Mouse (Mus musculus) liver, adult 2 months (tissue): ENCODE measurements around the gene Desi1.

Source experiments
- CTCF ChIP-seq: fragments of 200-500 bp; IDR thresholded peaks from 2 replicates; pipeline ENCODE4 v1.5.1; 2011; ENCODE audit warnings: low read depth, low read length, control low read depth
- POLR2A ChIP-seq: fragments of 200-500 bp; IDR thresholded peaks from 2 replicates; pipeline ENCODE4 v1.6.1; 2011; ENCODE audit warnings: low read length, control low read depth; ENCODE audit not compliant: insufficient read depth; ENCODE audit errors: extremely low read depth

DNA sequence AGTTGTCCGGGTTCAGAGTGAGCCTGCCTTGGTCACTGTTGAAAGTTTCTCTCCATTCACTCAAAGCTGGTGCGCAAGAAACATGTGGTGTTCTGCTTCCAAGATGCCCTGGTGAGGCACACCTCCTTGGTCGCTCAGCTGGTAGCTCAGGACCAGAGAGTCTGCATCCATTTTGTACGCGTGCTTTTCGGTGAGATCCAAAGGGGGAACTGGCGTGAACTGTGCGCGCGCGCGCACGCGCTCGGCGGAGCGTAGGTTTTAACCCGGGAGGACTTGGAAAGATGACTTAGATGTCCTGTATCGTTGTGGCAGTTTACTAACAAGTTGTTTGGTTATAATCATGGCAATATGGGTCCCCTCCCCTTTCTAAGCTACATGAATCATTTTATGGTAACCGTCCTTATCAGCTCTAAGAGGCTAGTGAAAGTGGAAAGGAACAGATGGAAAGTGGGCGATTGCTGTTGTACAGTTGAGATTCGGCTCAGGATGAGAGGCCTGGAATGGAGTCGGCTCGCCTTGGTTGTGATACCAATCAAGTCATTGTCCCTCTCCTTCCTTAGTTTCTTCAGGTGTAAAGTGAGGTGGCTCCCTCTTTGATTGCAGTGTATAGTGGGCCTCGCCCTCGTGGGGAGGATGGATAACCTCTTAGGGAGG is 38.3 kb upstream of the Desi1 start:
- TF ChIP-seq CTCF = no peak
- TF ChIP-seq POLR2A = no peak
